Mouse (Mus musculus) lung, postnatal 0 days (tissue): ENCODE measurements around the gene Mfsd14a. TPM values are rescaled to one million over a fixed set of nuclear protein-coding genes. Genes with fewer than 3 reads are reported as not detected.

Source experiments
- ATAC-seq: fragments of 200-750 bp; cut with Nextera tagmentation; 2 replicates; pipeline ENCODE4 v1.8.0; 2017; ENCODE audit warnings: moderate library complexity
- DNase-seq: peaks from one replicate; pipeline ENCODE4 v3.0.0-alpha.2; 2016; ENCODE audit warnings: low spot score
- H3K27ac ChIP-seq: fragments of 300-500 bp; sonication (generic); 2 replicates; pipeline ENCODE4 v1.5.1; 2014; ENCODE audit warnings: antibody characterized with exemption, mild to moderate bottlenecking, low read length, mixed read lengths
- H3K27me3 ChIP-seq: fragments of 300-500 bp; sonication (generic); replicated peaks from 2 replicates; pipeline ENCODE4 v1.6.1; 2014; ENCODE audit warnings: low read length, mixed read lengths; ENCODE audit not compliant: insufficient read depth
- H3K36me3 ChIP-seq: fragments of 300-500 bp; sonication (generic); 2 replicates; pipeline ENCODE4 v1.6.1; 2014; ENCODE audit warnings: low read length, mixed read lengths; ENCODE audit not compliant: insufficient read depth
- H3K4me1 ChIP-seq: fragments of 300-500 bp; sonication (generic); 2 replicates; pipeline ENCODE4 v1.6.1; 2014; ENCODE audit warnings: antibody characterized with exemption, low read depth, low read length, mixed read lengths; ENCODE audit not compliant: insufficient read depth
- H3K4me2 ChIP-seq: fragments of 300-500 bp; sonication (generic); replicated peaks from 2 replicates; pipeline ENCODE4 v1.6.1; 2014; ENCODE audit warnings: low read depth, mild to moderate bottlenecking, low read length, moderate library complexity, mixed read lengths
- H3K4me3 ChIP-seq: fragments of 300-500 bp; sonication (generic); 2 replicates; pipeline ENCODE4 v1.5.1; 2014; ENCODE audit warnings: low read depth, low read length
- H3K9ac ChIP-seq: fragments of 300-500 bp; sonication (generic); replicated peaks from 2 replicates; pipeline ENCODE4 v1.6.1; 2014; ENCODE audit warnings: low read depth, mild to moderate bottlenecking
- H3K9me3 ChIP-seq: fragments of 300-500 bp; sonication (generic); 2 replicates; pipeline ENCODE4 v1.6.1; 2016; ENCODE audit warnings: low read length, mixed read lengths
- CTCF ChIP-seq: IDR thresholded peaks from 2 replicates; pipeline ENCODE4 v1.5.1; 2016; ENCODE audit warnings: antibody characterized with exemption, mild to moderate bottlenecking
- EP300 ChIP-seq: IDR thresholded peaks from 2 replicates; pipeline ENCODE4 v1.6.1; 2016; ENCODE audit warnings: antibody characterized with exemption, mild to moderate bottlenecking, control low read depth
- WGBS: fragments of 180-500 bp; shearing (Covaris S2); extraction: QIAGEN DNeasy Blood & Tissue Kit; methylation state at CpG from one replicate; pipeline ENCODE4 v1.1.7; 2014; 5-methylcytosine and 5-hydroxymethylcytosine counted together
- polyA plus RNA-seq: library from polyadenylated mRNA; unstranded; fragments of >200 nt; fragmentation: Nextera tagmentation; extraction: Ambion mirVana; gene quantifications from 2 replicates; pipeline ENCODE4 v1.2.1, GENCODE M21; 2015

The Mfsd14a gene
- polyA plus RNA-seq, 1 experiment from 2014 or later: 70.4 TPM

- H3K27me3 ChIP-seq: no peaks in the 10 kb centered on the region
- H3K4me3 ChIP-seq: no peak overlapping the region
- 83% methylated on average over 8 of the region's 8 CpGs for WGBS
- no peak overlapping the region for H3K4me2 ChIP-seq
- DNase-seq (no peak), ATAC-seq (no peak)
- H3K4me1 ChIP-seq: no peaks in the 10 kb centered on the region
- H3K36me3 ChIP-seq: no peaks in the 10 kb centered on the region
- H3K27ac ChIP-seq: no peak overlapping the region
- H3K9ac ChIP-seq: no peak overlapping the region
- TF ChIP-seq EP300: no peak
- no peak for TF ChIP-seq CTCF
- H3K9me3 ChIP-seq: no peaks in the 10 kb centered on the region
Observed at GRCm38 (mm10) chr3:116615318-116616068, 47.0 kb downstream of the Mfsd14a start.

- no peak for TF ChIP-seq EP300
- TF ChIP-seq CTCF: no peak
Observed at GRCm38 (mm10) chr3:116614295-116614892, 48.1 kb downstream of the Mfsd14a start, which contains the start of gene Trmt13. TSS of gene Trmt13 (minus strand) at chr3:116614587.

GRCm38 (mm10) chr3:116604570-116604969, 57.9 kb downstream of the Mfsd14a start:
- H3K4me1 ChIP-seq: no peaks in the 10 kb centered on the region
- H3K27me3 ChIP-seq: no peaks in the 10 kb centered on the region
- no peak overlapping the region for H3K9ac ChIP-seq
- DNase-seq (no peak), ATAC-seq (no peak)
- 83% methylated on average over 9 of the region's 9 CpGs for WGBS
- H3K9me3 ChIP-seq: no peaks in the 10 kb centered on the region
- TF ChIP-seq EP300 (no peak), CTCF (no peak)
- no peaks in the 10 kb centered on the region for H3K36me3 ChIP-seq
- H3K4me3 ChIP-seq: no peak overlapping the region
- no peak overlapping the region for H3K4me2 ChIP-seq
- no peak overlapping the region for H3K27ac ChIP-seq

More at GRCm38 (mm10) chr3:116614295-116614892, 48.1 kb downstream of the Mfsd14a start, which contains the start of gene Trmt13:
- H3K36me3 ChIP-seq: no peaks in the 10 kb centered on the region
- H3K4me1 ChIP-seq: no peaks in the 10 kb centered on the region
- 46% methylated on average over 10 of the region's 10 CpGs for WGBS
- H3K4me3 ChIP-seq: no peak within 1 kb of the TSS
- no peak within 1 kb of the TSS for H3K9ac ChIP-seq
- no peaks in the 10 kb centered on the region for H3K27me3 ChIP-seq
- H3K27ac ChIP-seq: 0 out of 2 replicates have a peak within 1 kb of the TSS, but pooled peaks have one; percentile 9
- no peak within 1 kb of the TSS for H3K4me2 ChIP-seq
- H3K9me3 ChIP-seq: no peaks in the 10 kb centered on the region
- peak; percentile 53 for ATAC-seq
- peak; percentile 38 for DNase-seq

GRCm38 (mm10) chr3:116601781-116602180, 60.7 kb downstream of the Mfsd14a start:
- Histone ChIP-seq H3K36me3 (no peaks in the 10 kb centered on the region), H3K27me3 (no peaks in the 10 kb centered on the region), H3K4me2 (no peak overlapping the region), H3K4me3 (no peak overlapping the region), H3K9ac (no peak overlapping the region), H3K9me3 (no peaks in the 10 kb centered on the region), H3K4me1 (no peaks in the 10 kb centered on the region), H3K27ac (no peak overlapping the region)
- no peak for DNase-seq
- ATAC-seq: no peak
- TF ChIP-seq EP300 (no peak), CTCF (no peak)
- WGBS: 89% methylated on average over 5 of the region's 5 CpGs

- no peak overlapping the region for H3K9ac ChIP-seq
- H3K27me3 ChIP-seq: no peaks in the 10 kb centered on the region
- no peak overlapping the region for H3K4me3 ChIP-seq
- DNase-seq: no peak
- no peaks in the 10 kb centered on the region for H3K4me1 ChIP-seq
- no peak overlapping the region for H3K4me2 ChIP-seq
- H3K9me3 ChIP-seq: no peaks in the 10 kb centered on the region
- no peak overlapping the region for H3K27ac ChIP-seq
- WGBS: 82% methylated on average over 5 of the region's 5 CpGs
- TF ChIP-seq EP300: no peak
- TF ChIP-seq CTCF: no peak
- no peak for ATAC-seq
- H3K36me3 ChIP-seq: no peaks in the 10 kb centered on the region
Observed at GRCm38 (mm10) chr3:116601005-116601404, 61.5 kb downstream of the Mfsd14a start.

GRCm38 (mm10) chr3:116599705-116600104, 62.8 kb downstream of the Mfsd14a start:
- H3K9ac ChIP-seq: no peak overlapping the region
- no peaks in the 10 kb centered on the region for H3K4me1 ChIP-seq
- no peak overlapping the region for H3K4me3 ChIP-seq
- no peaks in the 10 kb centered on the region for H3K36me3 ChIP-seq
- no peaks in the 10 kb centered on the region for H3K9me3 ChIP-seq
- H3K27ac ChIP-seq: no peak overlapping the region
- no peak for ATAC-seq
- 84% methylated on average over 2 of the region's 2 CpGs for WGBS
- TF ChIP-seq EP300 (no peak), CTCF (no peak)
- no peaks in the 10 kb centered on the region for H3K27me3 ChIP-seq
- H3K4me2 ChIP-seq: no peak overlapping the region
- no peak for DNase-seq
